In genomic region chr11:43335668-43336265, GRCm38 (mm10) we compare ENCODE assay signal across 26 mouse cellular contexts.
DNase-seq lines count a peak whose midpoint lies in the region; ATAC-seq lines count a peak whose summit lies in the region.
"Had no signal": no experiment of that assay in that cellular context is flagged by ENCODE, and none has a peak within 500 bp of the region (broad histone marks: within the 10 kb centered on the region; RNA-seq: fewer than 3 reads in every experiment).

No protein-coding gene starts in this region.

- H3K4me2 ChIP-seq in hindbrain, embryonic 11.5 days (replicated peaks; ENCODE audit: low read depth, low read length) = no peak overlapping the region
- H3K4me2 ChIP-seq in midbrain, embryonic 16.5 days (ENCODE audit: low read length) = no peak overlapping the region
- H3K4me2 ChIP-seq in forebrain, embryonic 14.5 days (ENCODE audit: low read length) = no peak overlapping the region
- H3K4me2 ChIP-seq in midbrain, embryonic 14.5 days (ENCODE audit: low read length) = no peak overlapping the region
- H3K4me2 ChIP-seq: embryonic facial prominence, embryonic 12.5 days; heart, embryonic 13.5 days; kidney, embryonic 15.5 days; limb, embryonic 12.5 days; liver, embryonic 15.5 days; lung, embryonic 15.5 days; neural tube, embryonic 13.5 days had no signal

- no peak overlapping the region for H3K27ac ChIP-seq in hindbrain, embryonic 11.5 days (ENCODE audit: low read depth, low read length)
- H3K27ac ChIP-seq in hindbrain, embryonic 10.5 days = no peak overlapping the region
- H3K27ac ChIP-seq in midbrain, embryonic 10.5 days (replicated peaks) = peak overlapping the region; percentile 1; the same call in 1 of the 2 replicates
- H3K27ac ChIP-seq in midbrain, embryonic 16.5 days (ENCODE audit: low read length) = no peak overlapping the region
- no peak overlapping the region for H3K27ac ChIP-seq in forebrain, embryonic 14.5 days (ENCODE audit: low read depth, low read length)
- H3K27ac ChIP-seq in midbrain, embryonic 14.5 days (replicated peaks; ENCODE audit: low read depth, low read length) = 0 out of 2 replicates have a peak overlapping the region, but pooled peaks have one; percentile 32
- H3K27ac ChIP-seq: embryonic facial prominence, embryonic 12.5 days; heart, embryonic 13.5 days; kidney, embryonic 15.5 days; limb, embryonic 12.5 days; liver, embryonic 15.5 days; lung, embryonic 15.5 days; neural tube, embryonic 13.5 days had no signal

- H3K36me3 ChIP-seq in hindbrain, embryonic 11.5 days (ENCODE audit: control insufficient read depth, insufficient read depth, low read length) = no peaks in the 10 kb centered on the region
- no peaks in the 10 kb centered on the region for H3K36me3 ChIP-seq in hindbrain, embryonic 10.5 days
- H3K36me3 ChIP-seq in midbrain, embryonic 10.5 days = no peaks in the 10 kb centered on the region
- no peaks in the 10 kb centered on the region for H3K36me3 ChIP-seq in midbrain, embryonic 16.5 days (ENCODE audit: control insufficient read depth, insufficient read depth, low read length)
- no peaks in the 10 kb centered on the region for H3K36me3 ChIP-seq in forebrain, embryonic 14.5 days (ENCODE audit: control insufficient read depth, insufficient read depth, low read length)
- H3K36me3 ChIP-seq in midbrain, embryonic 14.5 days (ENCODE audit: control insufficient read depth, insufficient read depth, low read length) = no peaks in the 10 kb centered on the region
- H3K36me3 ChIP-seq: embryonic facial prominence, embryonic 12.5 days; heart, embryonic 13.5 days; kidney, embryonic 15.5 days; limb, embryonic 12.5 days; liver, embryonic 15.5 days; lung, embryonic 15.5 days; neural tube, embryonic 13.5 days had no signal

- WGBS in hindbrain, embryonic 11.5 days = 70% methylated on average over 7 of the region's 7 CpGs
- 74% methylated on average over 7 of the region's 7 CpGs for WGBS in hindbrain, embryonic 10.5 days
- 79% methylated on average over 7 of the region's 7 CpGs for WGBS in midbrain, embryonic 10.5 days
- WGBS in midbrain, embryonic 16.5 days = 65% methylated on average over 7 of the region's 7 CpGs
- WGBS in forebrain, embryonic 14.5 days = 62% methylated on average over 7 of the region's 7 CpGs
- WGBS in midbrain, embryonic 14.5 days = 63% methylated on average over 7 of the region's 7 CpGs

- no peaks in the 10 kb centered on the region for H3K27me3 ChIP-seq in hindbrain, embryonic 11.5 days (ENCODE audit: control insufficient read depth, insufficient read depth, low read length)
- no peaks in the 10 kb centered on the region for H3K27me3 ChIP-seq in hindbrain, embryonic 10.5 days (ENCODE audit: insufficient read depth, poor library complexity, severe bottlenecking)
- H3K27me3 ChIP-seq in midbrain, embryonic 10.5 days (ENCODE audit: low read depth, poor library complexity, severe bottlenecking) = no peaks in the 10 kb centered on the region
- no peaks in the 10 kb centered on the region for H3K27me3 ChIP-seq in midbrain, embryonic 16.5 days (ENCODE audit: control insufficient read depth, insufficient read depth, low read depth, low read length)
- H3K27me3 ChIP-seq in forebrain, embryonic 14.5 days (replicated peaks; ENCODE audit: control insufficient read depth, insufficient read depth, low read length) = no peaks in the 10 kb centered on the region
- no peaks in the 10 kb centered on the region for H3K27me3 ChIP-seq in midbrain, embryonic 14.5 days (ENCODE audit: control insufficient read depth, insufficient read depth, low read length)
- H3K27me3 ChIP-seq: embryonic facial prominence, embryonic 12.5 days; heart, embryonic 13.5 days; kidney, embryonic 15.5 days; liver, embryonic 15.5 days; lung, embryonic 15.5 days; neural tube, embryonic 13.5 days had no signal

- H3K4me3 ChIP-seq in hindbrain, embryonic 11.5 days (ENCODE audit: low read depth, low read length) = no peak overlapping the region
- no peak overlapping the region for H3K4me3 ChIP-seq in hindbrain, embryonic 10.5 days
- H3K4me3 ChIP-seq in midbrain, embryonic 10.5 days = no peak overlapping the region
- H3K4me3 ChIP-seq in midbrain, embryonic 16.5 days (ENCODE audit: low read depth, low read length) = no peak overlapping the region
- no peak overlapping the region for H3K4me3 ChIP-seq in forebrain, embryonic 14.5 days (ENCODE audit: low read depth, low read length)
- H3K4me3 ChIP-seq in midbrain, embryonic 14.5 days (replicated peaks; ENCODE audit: low read depth, low read length) = no peak overlapping the region
- H3K4me3 ChIP-seq: embryonic facial prominence, embryonic 12.5 days; heart, embryonic 13.5 days; kidney, embryonic 15.5 days; limb, embryonic 12.5 days; liver, embryonic 15.5 days; lung, embryonic 15.5 days; neural tube, embryonic 13.5 days had no signal

- H3K9ac ChIP-seq in hindbrain, embryonic 11.5 days (ENCODE audit: low read depth, low read length) = no peak overlapping the region
- no peak overlapping the region for H3K9ac ChIP-seq in midbrain, embryonic 16.5 days (ENCODE audit: low read depth, low read length)
- no peak overlapping the region for H3K9ac ChIP-seq in forebrain, embryonic 14.5 days (ENCODE audit: low read length)
- H3K9ac ChIP-seq in midbrain, embryonic 14.5 days (replicated peaks; ENCODE audit: low read length) = no peak overlapping the region
- H3K9ac ChIP-seq: embryonic facial prominence, embryonic 12.5 days; heart, embryonic 13.5 days; kidney, embryonic 15.5 days; limb, embryonic 12.5 days; liver, embryonic 15.5 days; lung, embryonic 15.5 days; neural tube, embryonic 13.5 days had no signal

- no peak for DNase-seq in hindbrain, embryonic 11.5 days (ENCODE audit: low spot score)
- no peak for DNase-seq in hindbrain, embryonic 10.5 days (ENCODE audit: low spot score)
- DNase-seq in midbrain, embryonic 10.5 days (ENCODE audit: low spot score) = no peak
- peak; percentile 51 for DNase-seq in forebrain, embryonic 14.5 days (ENCODE audit: low spot score)
- DNase-seq in midbrain, embryonic 14.5 days = peak; percentile 15
- DNase-seq: adrenal gland, postnatal 14 days; cerebellum, adult 11-12 months; cerebellum, adult 9-11 months; embryo, embryonic 11 days; gastrocnemius, postnatal 10 days; heart, postnatal 10 days; kidney, adult 18-20 months; kidney, postnatal 25 days; retina, postnatal 1 day; right cerebral cortex, postnatal 14 days; thymus, postnatal 4 days had no signal

- ATAC-seq in hindbrain, embryonic 11.5 days (ENCODE audit: low FRiP score) = peak; percentile 63; the same call in 1 of the 2 replicates
- ATAC-seq in midbrain, embryonic 16.5 days = no peak
- peak; percentile 65 for ATAC-seq in forebrain, embryonic 14.5 days
- no peak; the same call in 1 of the 2 replicates for ATAC-seq in midbrain, embryonic 14.5 days (ENCODE audit: low FRiP score, low TSS enrichment)
- ATAC-seq in erythroblast, adult 5-6 weeks (replicated peaks; ENCODE audit: low FRiP score, poor library complexity, severe bottlenecking) = no peak
- ATAC-seq: inflammation-experienced regulatory T-cells, adult 6 months had no signal

- no peaks in the 10 kb centered on the region for H3K9me3 ChIP-seq in hindbrain, embryonic 11.5 days (ENCODE audit: control insufficient read depth, low read length)
- no peaks in the 10 kb centered on the region for H3K9me3 ChIP-seq in hindbrain, embryonic 10.5 days
- H3K9me3 ChIP-seq in midbrain, embryonic 10.5 days (replicated peaks) = no peaks in the 10 kb centered on the region
- no peaks in the 10 kb centered on the region for H3K9me3 ChIP-seq in midbrain, embryonic 16.5 days (replicated peaks; ENCODE audit: control insufficient read depth, low read length, poor library complexity, severe bottlenecking)
- H3K9me3 ChIP-seq in forebrain, embryonic 14.5 days (replicated peaks; ENCODE audit: control insufficient read depth, low read length) = no peaks in the 10 kb centered on the region
- H3K9me3 ChIP-seq in midbrain, embryonic 14.5 days (ENCODE audit: control insufficient read depth, low read length) = no peaks in the 10 kb centered on the region
- H3K9me3 ChIP-seq: embryonic facial prominence, embryonic 12.5 days; heart, embryonic 13.5 days; kidney, embryonic 15.5 days; limb, embryonic 12.5 days; liver, embryonic 15.5 days; lung, embryonic 15.5 days; neural tube, embryonic 13.5 days had no signal

- no peaks in the 10 kb centered on the region for H3K4me1 ChIP-seq in hindbrain, embryonic 11.5 days (replicated peaks; ENCODE audit: control insufficient read depth, insufficient read depth, low read length)
- no peaks in the 10 kb centered on the region for H3K4me1 ChIP-seq in hindbrain, embryonic 10.5 days (replicated peaks)
- H3K4me1 ChIP-seq in midbrain, embryonic 10.5 days = no peaks in the 10 kb centered on the region
- peaks cover 2% of the 10 kb centered on the region; the same call in 1 of the 2 replicates for H3K4me1 ChIP-seq in midbrain, embryonic 16.5 days (ENCODE audit: control insufficient read depth, insufficient read depth, low read length)
- H3K4me1 ChIP-seq in forebrain, embryonic 14.5 days (ENCODE audit: control insufficient read depth, insufficient read depth, low read length) = no peaks in the 10 kb centered on the region
- H3K4me1 ChIP-seq in midbrain, embryonic 14.5 days (ENCODE audit: control insufficient read depth, insufficient read depth, low read length) = no peaks in the 10 kb centered on the region
- H3K4me1 ChIP-seq: embryonic facial prominence, embryonic 12.5 days; heart, embryonic 13.5 days; kidney, embryonic 15.5 days; limb, embryonic 12.5 days; liver, embryonic 15.5 days; lung, embryonic 15.5 days had no signal

Comparison
In these comparisons a context has a peak if more than half of its experiments do, and no peak if none do; other contexts are left out.
1. DNase-seq: peak in forebrain, embryonic 14.5 days (single experiment) and midbrain, embryonic 14.5 days (single experiment); none in hindbrain, embryonic 11.5 days (single experiment), hindbrain, embryonic 10.5 days (single experiment) and midbrain, embryonic 10.5 days (single experiment).
2. H3K27ac ChIP-seq: peak in midbrain, embryonic 10.5 days (single experiment) and midbrain, embryonic 14.5 days (single experiment); none in hindbrain, embryonic 11.5 days (single experiment), hindbrain, embryonic 10.5 days (single experiment), midbrain, embryonic 16.5 days (single experiment) and forebrain, embryonic 14.5 days (single experiment).
3. ATAC-seq: peak in hindbrain, embryonic 11.5 days (single experiment) and forebrain, embryonic 14.5 days (single experiment); none in midbrain, embryonic 16.5 days (single experiment), midbrain, embryonic 14.5 days (single experiment) and erythroblast, adult 5-6 weeks (single experiment).